Mouse (Mus musculus): Measurements from ENCODE around the gene Cacna1b. TPM values are rescaled to one million over a fixed set of nuclear protein-coding genes. Genes with fewer than 3 reads are reported as not detected.

Gene Cacna1b
- total RNA-seq, 2 experiments from 2014 or later, result 0.05 to 0.42 TPM

GRCm38 (mm10) chr2:24719645-24720379 lies 43.1 kb downstream of the Cacna1b start:
- no peak for DNase-seq
- intact Hi-C loops (cut with DNase I), result no loop called here

DNA sequence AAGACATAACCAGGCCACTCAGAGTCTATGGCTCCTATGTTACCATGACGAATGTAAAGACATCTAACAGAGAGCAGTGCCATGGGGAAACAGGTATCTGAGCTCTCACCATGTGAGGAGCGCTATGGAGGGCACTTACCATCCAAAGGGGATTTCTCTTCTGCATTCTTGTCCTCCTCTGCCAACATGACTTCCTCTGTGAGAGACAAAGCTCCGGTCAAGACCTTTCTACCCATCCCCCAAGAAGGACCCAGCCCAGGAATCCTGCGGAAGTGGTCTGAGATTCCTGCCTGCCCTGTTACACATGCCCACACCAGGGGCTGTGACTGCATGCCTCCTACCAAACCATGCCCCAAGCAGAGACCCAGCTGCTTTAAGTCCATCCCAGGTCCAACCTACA lies 44.0 kb downstream of the Cacna1b start:
- intact Hi-C loops (cut with DNase I), result no loop called here
- no peak for DNase-seq

DNA sequence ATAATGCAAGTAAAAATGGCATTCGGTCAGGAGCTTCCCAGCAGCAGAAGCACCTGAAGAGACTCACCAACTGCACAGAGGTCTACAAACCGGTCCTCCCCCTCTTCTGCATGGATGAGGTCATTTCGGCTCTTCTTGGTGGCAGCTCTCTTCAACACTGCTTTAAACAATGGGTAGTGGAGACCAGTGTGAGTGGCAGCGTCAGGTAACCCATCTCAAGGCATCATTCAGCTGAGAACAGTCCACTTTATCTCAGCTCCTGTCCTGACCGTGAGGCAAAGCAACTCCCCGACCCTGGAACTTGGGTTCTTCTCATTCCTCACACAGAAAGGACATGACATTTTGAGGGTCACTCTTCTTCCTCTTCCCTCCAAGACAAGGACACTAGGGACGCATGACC lies 45.0 kb downstream of the Cacna1b start:
- intact Hi-C loops (cut with DNase I), result no loop called here
- no peak for DNase-seq

DNA sequence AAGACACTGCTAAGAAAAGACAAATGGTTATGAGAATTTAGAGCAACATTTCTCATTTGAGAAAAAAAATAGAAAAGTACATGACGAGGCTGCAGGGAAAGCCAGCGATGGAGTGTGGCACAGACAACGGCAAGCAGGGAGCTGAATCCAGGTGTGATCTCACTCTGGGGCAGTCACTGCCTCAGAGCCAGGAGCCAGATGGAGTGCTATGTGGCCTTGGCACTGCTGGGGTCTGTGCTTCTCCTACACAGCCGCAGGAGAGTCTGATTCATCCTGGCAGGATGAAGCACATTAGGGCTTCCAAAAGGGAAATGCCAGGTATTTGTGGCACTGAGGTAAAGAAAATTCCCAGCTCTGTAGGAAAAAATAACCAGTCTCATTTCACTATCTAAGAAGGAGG lies 45.5 kb downstream of the Cacna1b start:
- intact Hi-C loops (cut with DNase I), result no loop called here
- DNase-seq, result no peak

GRCm38 (mm10) chr2:24705929-24706328 lies 57.0 kb downstream of the Cacna1b start:
- intact Hi-C loops (cut with DNase I), result no loop called here

GRCm38 (mm10) chr2:24702208-24702957 lies 60.6 kb downstream of the Cacna1b start:
- DNase-seq, result no peak
- intact Hi-C loops (cut with DNase I), result no loop called here

More at GRCm38 (mm10) chr2:24705929-24706328, 57.0 kb downstream of the Cacna1b start:
- no peak for DNase-seq

- intact Hi-C loops (cut with DNase I), result no loop called here
- no peak for DNase-seq
Measured at GRCm38 (mm10) chr2:24697281-24697980, 65.5 kb downstream of the Cacna1b start.

- intact Hi-C loops (cut with DNase I), result no loop called here
- DNase-seq, result no peak
Measured at GRCm38 (mm10) chr2:24692371-24692770, 70.6 kb downstream of the Cacna1b start.

DNA sequence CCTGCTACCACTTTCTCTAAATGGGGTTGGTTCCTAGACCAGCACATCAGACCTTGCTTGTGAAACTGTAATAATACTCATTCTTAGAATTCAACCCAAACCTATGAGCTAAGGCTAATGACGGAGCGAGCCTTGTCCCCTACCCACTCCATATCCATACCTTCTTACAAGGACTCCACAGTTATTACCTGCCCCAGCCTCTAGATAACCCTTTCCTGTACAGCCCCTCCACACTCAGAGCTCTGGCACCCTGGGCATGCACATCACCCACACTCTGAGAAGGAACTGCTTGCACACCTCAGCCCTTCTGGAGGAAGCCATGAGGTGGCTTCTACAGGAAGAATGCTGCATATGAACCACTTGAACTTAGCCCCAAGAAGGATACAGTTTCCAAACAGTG lies 72.6 kb downstream of the Cacna1b start:
- DNase-seq, result no peak
- intact Hi-C loops (cut with DNase I), result no loop called here

GRCm38 (mm10) chr2:24685347-24685746 lies 77.6 kb downstream of the Cacna1b start:
- no peak for DNase-seq
- intact Hi-C loops (cut with DNase I), result no loop called here

- no peak for DNase-seq
- intact Hi-C loops (cut with DNase I), result no loop called here
Measured at GRCm38 (mm10) chr2:24684796-24685195, 78.2 kb downstream of the Cacna1b start.

DNA sequence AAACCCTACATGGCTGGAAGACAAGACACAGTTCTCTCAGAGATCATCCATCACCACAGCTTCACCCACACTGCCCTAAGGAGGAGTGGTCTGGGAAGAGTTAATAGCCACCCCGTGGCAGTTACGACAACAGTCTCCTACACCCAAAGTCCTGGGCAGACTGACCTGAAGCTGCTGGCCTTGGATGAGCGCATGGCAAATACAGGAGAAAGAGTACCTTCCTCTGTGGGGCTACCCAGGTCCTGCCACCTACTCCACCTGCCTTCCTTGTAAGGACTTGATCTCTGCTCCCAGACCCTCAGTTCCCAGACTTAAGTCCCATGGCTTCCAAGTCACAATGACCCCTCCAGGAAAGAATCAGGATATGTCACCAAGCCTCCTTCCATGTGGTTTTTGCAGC lies 79.7 kb downstream of the Cacna1b start:
- intact Hi-C loops (cut with DNase I), result no loop called here
- no peak for DNase-seq

DNA sequence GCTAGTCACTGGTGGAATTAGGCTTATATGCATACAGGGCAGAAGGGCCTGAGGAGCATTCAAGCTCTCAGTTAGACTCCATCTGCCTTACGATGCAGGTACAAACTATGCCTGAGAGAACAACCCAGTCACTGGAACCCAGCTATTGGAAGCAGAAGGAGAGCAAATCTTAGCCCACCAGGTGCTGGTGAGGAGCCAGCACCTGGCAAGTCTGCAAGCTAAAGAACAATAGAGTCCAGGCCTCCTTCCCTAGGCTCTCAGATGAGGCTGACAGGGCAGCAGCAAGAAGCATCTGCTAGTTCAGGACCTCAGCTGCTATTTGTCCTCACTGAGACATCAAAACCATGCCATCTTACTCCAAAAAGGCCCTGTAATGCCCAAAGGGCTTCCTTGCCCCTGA lies 82.2 kb downstream of the Cacna1b start:
- intact Hi-C loops (cut with DNase I), result no loop called here
- no peak for DNase-seq

DNA sequence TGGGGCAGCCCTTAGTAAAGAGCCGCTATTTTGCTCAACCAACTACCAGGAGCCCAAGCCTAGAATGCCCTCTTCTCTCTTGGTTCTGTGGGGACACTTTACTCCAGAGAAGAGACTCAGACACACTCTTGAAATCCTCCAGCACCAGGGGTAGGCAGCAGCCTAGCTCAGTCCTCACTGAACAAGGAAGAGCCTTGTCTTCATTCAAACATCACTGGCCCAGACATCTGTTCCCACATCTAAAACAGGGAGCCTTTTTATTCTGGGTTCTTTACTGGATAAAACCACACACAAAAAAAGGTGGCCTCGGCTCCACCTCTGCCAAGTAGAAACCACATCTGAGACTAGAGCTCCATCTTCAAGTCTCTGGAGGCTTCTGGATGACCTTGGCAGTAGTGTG lies 82.8 kb downstream of the Cacna1b start:
- intact Hi-C loops (cut with DNase I), result no loop called here
- DNase-seq, result no peak

DNA sequence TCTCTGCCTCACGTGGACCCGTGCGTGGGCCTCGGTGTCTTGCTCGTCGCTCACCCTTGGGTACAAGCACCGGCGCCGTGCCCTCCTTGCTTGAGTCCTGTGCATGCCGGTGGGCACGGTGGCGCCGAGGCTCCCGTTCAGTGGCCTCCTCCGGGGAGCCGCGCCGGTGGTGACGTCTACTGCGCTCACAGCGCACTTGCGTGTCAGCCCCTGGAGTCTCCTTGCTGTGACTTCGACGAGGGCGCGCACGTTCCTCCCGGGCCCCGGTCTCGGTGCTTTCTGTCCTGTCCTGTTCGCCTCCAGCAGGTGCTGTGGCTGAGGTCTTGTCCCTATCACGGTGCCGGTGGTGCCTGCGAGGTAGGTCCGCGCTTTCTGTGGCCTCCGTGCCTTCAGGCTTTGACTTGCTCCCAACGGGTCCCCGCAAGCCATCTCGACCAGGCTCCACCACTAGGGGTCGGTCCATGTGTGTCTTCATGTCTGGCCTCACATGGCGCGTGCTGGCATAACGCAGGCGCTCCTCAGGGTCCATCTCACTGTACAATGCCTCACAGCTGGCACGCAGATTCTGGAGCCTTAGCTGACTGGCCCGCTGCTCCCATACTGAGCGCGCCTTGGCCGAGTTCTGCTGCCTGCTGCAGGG lies 83.8 kb downstream of the Cacna1b start:
- intact Hi-C loops (cut with DNase I), result no loop called here
- DNase-seq, result peak; percentile 5 to 17

GRCm38 (mm10) chr2:24678538-24678937 lies 84.4 kb downstream of the Cacna1b start:
- intact Hi-C loops (cut with DNase I), result no loop called here
- DNase-seq, result no peak

- no peak for DNase-seq
- intact Hi-C loops (cut with DNase I), result no loop called here
Measured at GRCm38 (mm10) chr2:24678110-24678509, 84.8 kb downstream of the Cacna1b start.

GRCm38 (mm10) chr2:24677629-24678028 lies 85.3 kb downstream of the Cacna1b start:
- DNase-seq, result no peak
- intact Hi-C loops (cut with DNase I), result no loop called here

DNA sequence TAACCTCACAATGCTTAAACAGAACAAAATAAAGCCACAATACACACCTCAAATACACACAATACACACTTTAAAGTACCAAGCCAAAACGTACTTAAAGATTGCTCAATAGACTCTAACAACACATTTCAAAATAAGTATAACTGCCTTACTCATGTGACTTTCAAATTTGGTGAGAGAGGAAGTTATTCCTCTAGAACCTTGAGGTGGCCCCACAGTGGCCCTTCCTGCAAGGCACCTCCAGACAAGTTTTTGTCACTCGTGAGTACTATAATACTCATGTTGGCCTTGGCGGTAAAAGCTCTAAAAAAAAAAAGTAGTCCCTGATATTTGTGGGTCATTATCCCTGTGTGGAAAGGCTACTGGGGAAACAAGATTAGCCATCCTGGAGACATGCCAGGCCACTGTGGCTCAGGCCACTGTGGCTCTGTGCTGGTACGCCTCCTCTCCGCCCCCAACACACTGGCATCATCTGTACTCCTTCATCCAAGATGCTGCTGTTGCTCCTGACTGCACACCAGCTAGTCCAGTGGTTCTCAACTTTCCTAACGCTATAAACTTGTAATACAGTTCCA lies 88.4 kb downstream of the Cacna1b start:
- intact Hi-C loops (cut with DNase I), result no loop called here
- DNase-seq, result no peak

DNA sequence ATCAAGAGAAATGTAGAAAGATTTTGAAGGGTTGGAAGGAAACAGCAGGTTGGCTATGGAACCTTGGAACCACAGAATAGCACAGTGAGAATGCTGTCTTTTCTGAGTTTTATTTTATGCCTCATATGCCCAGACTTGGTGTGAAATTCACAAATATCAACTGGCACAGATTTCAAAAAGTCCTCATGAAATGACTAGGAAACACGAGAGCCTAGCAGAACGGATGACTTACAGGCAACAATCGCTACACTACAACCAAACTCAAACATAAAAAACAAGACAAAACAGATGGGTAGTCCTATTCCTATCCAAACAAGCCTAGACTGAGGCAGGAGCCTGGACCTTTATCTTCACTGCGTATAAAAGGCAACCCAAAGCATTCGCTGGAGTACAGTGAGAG lies 94.4 kb downstream of the Cacna1b start:
- DNase-seq, result no peak
- intact Hi-C loops (cut with DNase I), result no loop called here

Measured in heart, postnatal 36 days (tissue).